Mouse (Mus musculus): ENCODE data around the gene Mlx. TPM values are rescaled to one million over a fixed set of nuclear protein-coding genes. Genes with fewer than 3 reads are reported as not detected.

Mlx gene
- 53.8 and 67.3 TPM in 2 replicates for polyA plus RNA-seq (2012; ENCODE audit: insufficient read depth, insufficient read length, missing spikeins)

DNA sequence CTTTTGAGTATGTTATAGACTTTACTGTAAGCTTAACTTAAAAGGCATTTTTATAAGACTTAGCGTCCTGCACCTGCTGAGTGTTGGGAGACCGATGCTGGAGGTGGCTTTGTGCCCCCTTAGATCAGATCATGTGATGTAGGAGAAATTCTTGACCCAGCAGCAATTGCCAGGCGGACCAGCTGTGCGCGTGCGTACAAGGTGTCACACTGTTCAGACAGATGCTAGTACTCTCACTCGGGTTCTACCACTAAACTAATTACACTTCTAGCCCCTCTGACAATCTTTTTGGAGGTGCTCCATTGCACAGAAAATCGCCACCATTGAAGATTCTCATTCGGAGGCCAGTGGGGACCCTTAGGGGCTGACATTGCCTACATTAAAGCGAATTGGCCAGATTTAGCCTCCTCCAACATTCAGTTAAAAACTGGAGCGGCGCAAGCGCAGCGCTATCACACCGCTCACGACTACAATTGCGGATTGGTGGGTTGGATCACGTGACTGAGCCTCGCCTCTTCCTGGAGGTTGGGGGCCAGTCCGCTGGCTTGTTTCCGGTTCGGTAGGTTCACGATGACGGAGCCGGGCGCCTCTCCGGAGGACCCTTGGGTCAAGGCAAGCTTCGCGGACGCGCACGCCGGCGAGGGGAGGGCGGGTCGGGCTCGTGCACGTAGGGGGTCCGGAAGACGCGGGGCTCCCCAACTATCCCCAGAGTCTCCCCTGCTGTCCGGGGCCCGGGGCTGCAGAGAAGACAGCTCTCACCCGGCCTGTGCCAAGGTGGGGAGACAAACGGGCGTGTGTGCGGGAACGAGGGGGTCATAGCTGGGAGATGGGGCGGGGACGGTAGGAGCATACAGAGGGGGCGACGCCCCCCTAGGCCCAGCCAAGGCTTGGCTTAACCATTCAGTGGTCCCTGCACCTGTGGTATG lies at the start of gene Mlx:
TSS of gene Mlx (plus strand) at position 522 of the 926 bp plus-strand sequence.
- Histone ChIP-seq H3K4me1 (ENCODE audit: control insufficient read depth, insufficient read depth, low read length) (peaks cover 26% of the 10 kb centered on the region), H3K27ac (ENCODE audit: insufficient read depth, low read depth, low read length) (peak within 1 kb of the TSS; percentile 53), H3K4me3 (ENCODE audit: insufficient read depth, low read length) (peak within 1 kb of the TSS; percentile 80)
- TF ChIP-seq CTCF (IDR thresholded peaks at IDR 0.05; ENCODE audit: low read depth, low read length) = no peak
- TF ChIP-seq POLR2A (IDR thresholded peaks at IDR 0.05; ENCODE audit: borderline replicate concordance, low read depth, low read length) = no peak

DNA sequence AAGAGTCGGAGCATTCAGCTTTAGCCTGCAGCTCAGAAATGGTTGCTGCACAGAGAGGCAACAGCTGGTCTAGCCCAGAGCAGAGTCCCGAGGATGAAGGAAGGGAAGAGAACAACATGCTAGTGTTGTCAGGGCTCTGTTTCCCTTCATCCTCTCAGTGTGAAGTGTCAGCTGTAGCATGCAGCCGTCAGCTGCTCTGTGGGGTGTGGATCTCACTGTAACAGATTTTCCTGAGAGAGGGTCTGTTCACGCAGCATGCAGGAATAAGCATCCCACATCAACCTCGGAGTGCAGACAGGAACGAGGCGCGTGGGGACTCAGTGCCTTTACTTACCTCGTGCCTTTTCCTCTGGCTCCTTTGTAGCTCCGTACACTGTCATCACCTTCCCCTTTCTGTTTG lies 49.3 kb upstream of the Mlx start:
- TF ChIP-seq POLR2A (IDR thresholded peaks at IDR 0.05; ENCODE audit: borderline replicate concordance, low read depth, low read length) = no peak
- no peak for TF ChIP-seq CTCF (IDR thresholded peaks at IDR 0.05; ENCODE audit: low read depth, low read length)
- no peak overlapping the region for H3K4me3 ChIP-seq (ENCODE audit: insufficient read depth, low read length)
- no peaks in the 10 kb centered on the region for H3K4me1 ChIP-seq (ENCODE audit: control insufficient read depth, insufficient read depth, low read length)
- no peak overlapping the region for H3K27ac ChIP-seq (ENCODE audit: insufficient read depth, low read depth, low read length)

DNA sequence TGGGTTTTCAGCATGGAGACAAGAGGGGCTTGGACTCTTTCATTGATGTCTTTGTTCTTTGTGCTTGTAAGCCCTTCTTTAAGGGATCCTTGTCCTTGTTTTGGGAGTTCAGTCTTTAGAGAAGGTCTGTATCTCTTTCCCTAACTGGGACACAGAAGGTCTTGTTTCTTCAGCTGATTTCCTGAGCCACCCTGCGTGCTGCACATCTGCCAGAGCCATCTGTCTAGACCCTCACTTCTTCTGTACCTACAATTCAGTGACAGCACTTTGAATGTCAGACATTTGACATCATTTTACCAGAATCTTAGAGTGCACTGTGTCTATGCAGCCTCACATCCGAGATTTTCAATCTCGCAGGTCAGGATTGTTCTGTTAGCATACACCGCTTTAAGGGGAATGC lies 41.3 kb upstream of the Mlx start:
- Histone ChIP-seq H3K27ac (ENCODE audit: insufficient read depth, low read depth, low read length) (no peak overlapping the region), H3K4me1 (ENCODE audit: control insufficient read depth, insufficient read depth, low read length) (no peaks in the 10 kb centered on the region), H3K4me3 (ENCODE audit: insufficient read depth, low read length) (no peak overlapping the region)
- TF ChIP-seq POLR2A (IDR thresholded peaks at IDR 0.05; ENCODE audit: borderline replicate concordance, low read depth, low read length) (no peak), CTCF (IDR thresholded peaks at IDR 0.05; ENCODE audit: low read depth, low read length) (no peak)

DNA sequence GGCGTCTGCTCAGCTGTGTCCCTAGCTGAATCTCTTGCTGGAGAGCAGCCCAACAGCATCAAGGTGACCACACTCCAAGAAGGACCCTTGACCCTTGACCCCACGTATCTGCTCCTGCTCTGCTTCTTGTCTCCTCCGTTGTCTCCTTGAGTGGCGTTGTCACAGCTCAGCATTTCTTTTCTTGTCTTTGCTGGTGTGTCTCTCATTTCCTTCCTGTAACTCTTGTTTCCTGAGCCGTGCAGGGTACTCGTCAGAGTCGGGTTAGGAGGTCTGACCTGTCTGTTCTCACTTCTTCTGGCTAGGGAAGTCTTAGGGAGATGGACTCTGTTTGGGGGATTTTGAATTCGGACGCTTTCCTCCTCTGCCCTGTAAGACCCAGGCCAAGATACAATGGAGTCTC lies 40.6 kb upstream of the Mlx start:
- Histone ChIP-seq H3K27ac (ENCODE audit: insufficient read depth, low read depth, low read length) (no peak overlapping the region), H3K4me3 (ENCODE audit: insufficient read depth, low read length) (no peak overlapping the region), H3K4me1 (ENCODE audit: control insufficient read depth, insufficient read depth, low read length) (no peaks in the 10 kb centered on the region)
- TF ChIP-seq CTCF (IDR thresholded peaks at IDR 0.05; ENCODE audit: low read depth, low read length) = no peak
- no peak for TF ChIP-seq POLR2A (IDR thresholded peaks at IDR 0.05; ENCODE audit: borderline replicate concordance, low read depth, low read length)

DNA sequence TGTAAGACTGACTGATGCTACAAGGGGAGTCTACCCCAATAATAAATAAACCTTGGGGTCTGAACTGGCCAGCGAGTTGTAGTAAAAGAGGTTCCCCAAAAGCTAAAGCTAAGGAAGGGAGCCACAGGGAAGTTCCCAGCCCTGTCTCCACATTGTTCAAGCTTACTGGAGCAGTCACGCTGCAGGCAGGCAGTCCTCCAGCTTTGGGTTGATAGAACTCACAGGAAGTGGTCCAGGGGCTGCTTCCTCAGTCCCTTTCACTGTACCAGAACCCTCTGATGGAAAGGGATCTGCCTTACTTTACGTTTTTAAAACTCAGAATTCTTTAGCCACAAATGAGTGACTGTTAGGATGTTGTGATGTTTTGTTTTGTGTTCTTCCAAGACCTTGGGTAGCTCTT lies 39.6 kb upstream of the Mlx start:
- TF ChIP-seq POLR2A (IDR thresholded peaks at IDR 0.05; ENCODE audit: borderline replicate concordance, low read depth, low read length) (no peak), CTCF (IDR thresholded peaks at IDR 0.05; ENCODE audit: low read depth, low read length) (no peak)
- Histone ChIP-seq H3K4me1 (ENCODE audit: control insufficient read depth, insufficient read depth, low read length) (no peaks in the 10 kb centered on the region), H3K4me3 (ENCODE audit: insufficient read depth, low read length) (no peak overlapping the region), H3K27ac (ENCODE audit: insufficient read depth, low read depth, low read length) (no peak overlapping the region)

DNA sequence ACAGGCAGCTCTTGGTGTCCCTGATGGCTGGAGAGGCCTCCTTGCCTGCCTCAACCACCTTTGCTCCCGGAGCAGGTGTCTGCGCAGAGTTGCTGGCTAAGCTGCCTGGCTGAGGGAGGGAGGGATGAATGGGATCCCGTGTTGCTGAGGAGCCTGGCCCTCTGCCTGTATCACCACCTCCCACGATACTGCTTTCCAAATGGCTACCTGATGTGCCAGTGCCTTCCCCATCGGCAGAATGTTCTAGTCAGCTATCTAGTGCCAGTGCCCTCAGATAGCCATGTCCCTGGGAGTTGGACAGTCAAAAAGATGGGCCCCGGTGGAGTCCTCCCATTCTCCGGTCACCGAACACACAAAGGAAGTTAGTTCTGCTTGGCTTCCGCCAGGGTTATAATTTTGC lies 36.7 kb upstream of the Mlx start:
- Histone ChIP-seq H3K27ac (ENCODE audit: insufficient read depth, low read depth, low read length) (no peak overlapping the region), H3K4me1 (ENCODE audit: control insufficient read depth, insufficient read depth, low read length) (no peaks in the 10 kb centered on the region), H3K4me3 (ENCODE audit: insufficient read depth, low read length) (no peak overlapping the region)
- TF ChIP-seq CTCF (IDR thresholded peaks at IDR 0.05; ENCODE audit: low read depth, low read length) = no peak
- no peak for TF ChIP-seq POLR2A (IDR thresholded peaks at IDR 0.05; ENCODE audit: borderline replicate concordance, low read depth, low read length)

DNA sequence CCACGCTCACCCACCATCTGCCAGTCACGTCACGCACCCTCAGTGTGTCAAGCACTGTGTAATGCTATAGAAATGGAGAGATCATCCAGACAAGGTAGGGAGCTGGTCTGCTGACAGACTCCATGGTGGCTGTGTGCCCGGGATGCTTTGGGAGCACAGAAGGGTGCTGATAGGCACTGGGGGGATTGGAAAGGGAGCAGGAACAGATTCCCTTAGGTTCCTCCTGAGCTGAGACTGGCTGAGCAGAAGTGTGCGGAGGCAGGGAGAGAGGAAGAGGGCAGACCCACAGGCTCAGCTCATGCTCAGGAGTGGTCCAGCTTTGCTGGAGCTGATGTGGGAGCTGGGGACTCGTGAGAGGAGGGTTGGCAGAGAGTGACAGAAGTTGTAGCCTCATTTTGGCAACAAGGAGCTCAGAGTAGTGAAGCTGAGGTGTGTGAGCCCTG lies 36.0 kb upstream of the Mlx start:
- Histone ChIP-seq H3K4me3 (ENCODE audit: insufficient read depth, low read length) (no peak overlapping the region), H3K27ac (ENCODE audit: insufficient read depth, low read depth, low read length) (no peak overlapping the region), H3K4me1 (ENCODE audit: control insufficient read depth, insufficient read depth, low read length) (no peaks in the 10 kb centered on the region)
- TF ChIP-seq POLR2A (IDR thresholded peaks at IDR 0.05; ENCODE audit: borderline replicate concordance, low read depth, low read length) (no peak), CTCF (IDR thresholded peaks at IDR 0.05; ENCODE audit: low read depth, low read length) (no peak)

DNA sequence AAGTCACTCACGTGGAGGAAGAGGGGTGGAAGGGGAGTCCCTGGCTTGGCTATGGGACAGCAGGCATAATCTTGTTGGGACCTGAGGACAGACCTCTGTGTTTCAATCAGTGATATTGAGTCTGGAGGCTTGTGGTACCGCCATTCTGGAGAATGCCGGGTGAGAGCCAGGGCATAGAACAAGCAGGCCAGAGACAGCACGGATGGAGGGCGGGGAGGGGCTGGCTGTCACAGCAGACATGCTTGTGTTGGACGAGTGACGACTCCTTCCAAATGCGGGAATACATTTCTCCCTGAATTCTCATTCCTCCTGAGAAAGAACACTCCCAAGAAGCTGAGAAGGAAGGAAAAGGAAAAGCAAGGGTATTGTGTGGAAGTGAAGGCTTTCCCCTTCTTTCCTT lies 35.5 kb upstream of the Mlx start:
- TF ChIP-seq POLR2A (IDR thresholded peaks at IDR 0.05; ENCODE audit: borderline replicate concordance, low read depth, low read length) (no peak), CTCF (IDR thresholded peaks at IDR 0.05; ENCODE audit: low read depth, low read length) (no peak)
- Histone ChIP-seq H3K4me3 (ENCODE audit: insufficient read depth, low read length) (no peak overlapping the region), H3K4me1 (ENCODE audit: control insufficient read depth, insufficient read depth, low read length) (no peaks in the 10 kb centered on the region), H3K27ac (ENCODE audit: insufficient read depth, low read depth, low read length) (no peak overlapping the region)

DNA sequence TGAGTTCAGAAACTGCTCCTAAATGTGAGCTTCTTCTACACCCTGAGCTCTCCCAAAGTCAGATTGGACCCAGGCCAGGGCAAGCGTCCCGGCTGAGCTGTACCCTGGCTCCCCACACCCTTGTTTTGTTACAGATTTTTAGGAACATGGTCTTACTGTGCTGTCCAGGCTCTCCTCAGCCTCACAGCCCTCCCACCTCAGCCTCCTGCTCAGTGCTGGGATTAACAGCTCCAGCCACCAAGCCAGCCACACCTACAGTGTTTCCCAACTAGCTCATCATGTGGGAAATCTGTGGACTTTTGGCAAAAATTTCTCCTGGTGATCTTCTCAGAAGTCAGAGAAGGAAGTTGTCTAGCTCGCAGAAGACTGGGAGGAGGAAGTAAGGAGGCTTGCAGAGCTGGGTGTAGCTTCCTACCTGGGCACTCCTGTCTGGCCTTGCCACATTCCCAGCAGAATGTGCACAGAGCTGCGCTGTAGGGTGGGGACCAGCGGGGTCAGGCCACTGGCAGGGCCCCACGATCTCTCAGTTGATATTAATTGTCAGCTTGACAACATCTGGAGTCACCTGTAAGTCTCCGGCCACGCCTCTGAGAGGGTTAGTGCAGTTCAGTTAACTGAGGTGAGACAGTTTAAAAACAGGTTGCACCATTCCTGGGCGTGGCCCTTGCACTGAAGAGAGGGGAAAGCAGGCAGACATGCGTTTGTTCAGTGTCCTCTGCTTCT lies 34.2 kb upstream of the Mlx start:
- TF ChIP-seq CTCF (IDR thresholded peaks at IDR 0.05; ENCODE audit: low read depth, low read length) (no peak), POLR2A (IDR thresholded peaks at IDR 0.05; ENCODE audit: borderline replicate concordance, low read depth, low read length) (no peak)
- Histone ChIP-seq H3K4me1 (ENCODE audit: control insufficient read depth, insufficient read depth, low read length) (no peaks in the 10 kb centered on the region), H3K27ac (ENCODE audit: insufficient read depth, low read depth, low read length) (no peak overlapping the region), H3K4me3 (ENCODE audit: insufficient read depth, low read length) (no peak overlapping the region)

DNA sequence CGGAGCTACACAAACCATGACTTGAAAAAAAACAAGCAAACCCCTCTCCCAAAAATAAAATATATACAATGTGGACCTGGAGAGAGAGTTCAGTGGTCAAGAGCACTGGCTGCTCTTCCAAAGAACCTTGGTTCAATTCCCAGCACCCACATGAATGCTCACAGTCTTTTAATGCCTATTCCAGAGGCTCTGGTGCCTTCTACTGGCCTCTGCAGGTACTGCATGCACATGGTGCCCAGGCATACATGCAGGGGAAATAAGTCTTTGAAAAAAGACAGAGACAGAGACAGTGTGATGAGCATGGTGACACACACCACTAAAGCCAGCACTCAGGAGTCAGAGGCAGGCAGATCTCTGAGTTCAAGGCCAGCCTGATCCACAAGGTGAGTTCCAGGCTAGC lies 33.1 kb upstream of the Mlx start:
- Histone ChIP-seq H3K27ac (ENCODE audit: insufficient read depth, low read depth, low read length) (no peak overlapping the region), H3K4me1 (ENCODE audit: control insufficient read depth, insufficient read depth, low read length) (no peaks in the 10 kb centered on the region), H3K4me3 (ENCODE audit: insufficient read depth, low read length) (no peak overlapping the region)
- TF ChIP-seq CTCF (IDR thresholded peaks at IDR 0.05; ENCODE audit: low read depth, low read length) (no peak), POLR2A (IDR thresholded peaks at IDR 0.05; ENCODE audit: borderline replicate concordance, low read depth, low read length) (no peak)

Measured in bone marrow macrophage, adult 2 months (primary cell).